Mouse (Mus musculus) ES-E14 (cell line): ENCODE results near the gene Foxp1. TPM values are rescaled to one million over a fixed set of nuclear protein-coding genes. Genes with fewer than 3 reads are reported as not detected.

Experiments used
- DNase-seq: peaks from one replicate; pipeline ENCODE4 v3.0.0-alpha.2; 2013; ENCODE audit warnings: low read depth, low spot score
- H3K27ac ChIP-seq: 2 replicates; pipeline ENCODE4 v1.5.1; 2012; ENCODE audit warnings: low read depth, mild to moderate bottlenecking, low read length, moderate library complexity, mixed read lengths; ENCODE audit not compliant: poor library complexity, insufficient read depth, severe bottlenecking
- H3K36me3 ChIP-seq: 2 replicates; pipeline ENCODE4 v1.6.1; 2012; ENCODE audit warnings: mild to moderate bottlenecking, low read length, moderate library complexity, mixed read lengths; ENCODE audit not compliant: control insufficient read depth, poor library complexity, insufficient read depth, severe bottlenecking
- H3K4me1 ChIP-seq, 2 experiments: fragments of 150-350 bp in 1 of 2; sonication (generic) in 1 of 2; 2 replicates each; pipeline ENCODE4 v1.6.1; 2012; ENCODE audit warnings: low read length in 2 of 2, mild to moderate bottlenecking in 1 of 2, mixed read lengths in 1 of 2; ENCODE audit not compliant: control insufficient read depth in 2 of 2, insufficient read depth in 2 of 2, poor library complexity in 1 of 2
- H3K4me3 ChIP-seq, 2 experiments: fragments of 150-350 bp in 1 of 2; sonication (generic) in 1 of 2; 2 replicates each; pipeline ENCODE4 v1.5.1; 2012; ENCODE audit warnings: low read length in 2 of 2, low read depth in 1 of 2, mild to moderate bottlenecking in 1 of 2, mixed read lengths in 1 of 2; ENCODE audit not compliant: insufficient read depth in 1 of 2, poor library complexity in 1 of 2, severe bottlenecking in 1 of 2
- H3K9ac ChIP-seq: 2 replicates; pipeline ENCODE4 v1.6.1; 2012; ENCODE audit warnings: low read depth, mild to moderate bottlenecking, low read length, mixed read lengths; ENCODE audit not compliant: poor library complexity, insufficient read depth, severe bottlenecking
- H3K9me3 ChIP-seq: fragments of 150-350 bp; sonication (generic); 2 replicates; pipeline ENCODE4 v1.6.1; 2012; ENCODE audit warnings: low read depth, mild to moderate bottlenecking, low read length; ENCODE audit not compliant: control insufficient read depth, insufficient read depth
- CHD2 ChIP-seq: IDR thresholded peaks from 2 replicates; pipeline ENCODE4 v1.6.1; 2014; ENCODE audit warnings: mild to moderate bottlenecking, low read depth, low read length, inconsistent platforms
- HCFC1 ChIP-seq: IDR thresholded peaks from 2 replicates; pipeline ENCODE4 v1.6.1; 2012; ENCODE audit warnings: low read length, inconsistent platforms, borderline replicate concordance; ENCODE audit not compliant: insufficient read depth
- MAFK ChIP-seq: IDR thresholded peaks from 2 replicates; pipeline ENCODE4 v1.6.1; 2014; ENCODE audit warnings: mild to moderate bottlenecking, low read depth, low read length, inconsistent platforms; ENCODE audit not compliant: insufficient read depth
- ZC3H11A ChIP-seq: IDR thresholded peaks from 2 replicates; pipeline ENCODE4 v1.6.1; 2012; ENCODE audit warnings: low read depth, mild to moderate bottlenecking, inconsistent platforms, low read length, borderline replicate concordance
- ZNF384 ChIP-seq: IDR thresholded peaks from 2 replicates; pipeline ENCODE4 v1.6.1; 2012; ENCODE audit warnings: low read depth, low read length, inconsistent platforms
- in situ Hi-C, 2 experiments: fragments of 600-800 bp; cut with MboI; formaldehyde crosslinking; loops; one replicate each; pipeline ENCODE4 v1.15.1; 2025; ENCODE audit warnings: low sequenced_read_pairs in 2 of 2, inconsistent platforms in 1 of 2; ENCODE audit not compliant: unreplicated experiment in 2 of 2
- total RNA-seq: library from RNA; depleted of rRNA; stranded (reverse); fragments of 300-350 nt; gene quantifications from 2 replicates; pipeline ENCODE4 v1.2.3, GENCODE M21; 2012

Gene Foxp1
- total RNA-seq, 1 experiment: 70.0 TPM

DNA sequence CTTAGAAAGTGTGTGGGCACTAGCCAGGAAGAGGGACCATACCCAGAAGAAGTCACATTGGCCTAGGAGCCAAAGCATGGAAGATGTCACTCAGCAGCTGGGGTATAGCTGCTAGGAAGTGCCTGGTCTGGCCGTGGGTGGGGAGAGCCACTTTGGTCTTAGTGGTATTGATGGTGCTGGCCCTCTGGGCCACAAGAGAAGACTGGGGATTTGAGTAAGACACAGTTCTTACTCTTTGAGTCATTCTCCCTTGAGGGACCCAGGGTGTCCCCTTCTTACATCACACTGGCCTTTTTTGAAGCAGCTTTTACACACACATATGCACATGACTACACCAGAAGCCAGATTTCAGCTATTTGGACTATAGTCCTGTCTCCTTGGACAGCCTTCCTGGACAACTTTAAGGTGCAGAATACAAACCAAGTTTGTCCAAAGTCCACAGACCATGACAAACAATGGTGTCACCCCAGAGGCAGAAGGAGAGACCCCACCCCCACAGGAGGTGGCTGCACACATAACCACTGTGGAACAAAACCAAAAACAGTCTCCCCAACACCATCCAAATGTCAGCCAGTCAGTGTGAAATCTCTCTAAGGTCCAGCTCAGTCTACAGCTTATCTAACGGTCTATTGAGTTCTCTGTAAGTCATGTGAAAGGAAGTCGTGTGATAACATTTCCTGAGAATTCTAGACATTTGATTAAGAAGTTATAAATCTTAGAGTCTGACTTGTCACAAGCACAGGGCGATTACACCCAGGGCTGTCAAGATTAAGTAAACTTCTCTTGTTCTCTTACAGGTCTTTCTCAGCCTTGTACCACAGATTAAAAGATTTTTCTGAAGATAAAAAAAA, 333.9 kb downstream of the Foxp1 start:
- Histone ChIP-seq H3K27ac (no peak overlapping the region), H3K36me3 (no peaks in the 10 kb centered on the region), H3K9ac (no peak overlapping the region), H3K4me1 (no peaks in the 10 kb centered on the region; a peak in 1 of 4 replicates), H3K4me3 (no peak overlapping the region), H3K9me3 (no peaks in the 10 kb centered on the region)
- no peak for DNase-seq
- TF ChIP-seq HCFC1 (no peak), CHD2 (no peak), MAFK (no peak), ZC3H11A (no peak), ZNF384 (no peak)
- in situ Hi-C loops: no loop called here

DNA sequence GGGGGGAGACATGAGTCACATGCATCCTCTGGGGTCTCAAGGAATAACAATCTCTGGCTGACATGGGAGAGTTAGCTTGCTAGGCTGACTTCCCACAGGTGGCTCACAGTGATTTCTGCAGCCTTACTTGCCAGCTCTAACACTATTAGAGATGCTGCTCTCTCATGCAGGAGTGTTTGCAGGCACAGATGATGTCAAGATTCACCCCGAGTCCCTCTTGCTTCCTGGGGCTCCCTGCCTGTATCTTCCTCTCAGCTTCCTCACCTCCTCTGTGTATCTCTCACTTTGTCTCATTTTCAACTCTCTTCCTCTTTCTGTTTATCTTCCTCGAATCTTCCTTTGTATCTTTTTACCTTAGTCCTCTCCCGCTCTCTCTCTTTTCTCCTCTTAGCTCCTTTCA, 334.6 kb downstream of the Foxp1 start:
- Histone ChIP-seq H3K36me3 (no peaks in the 10 kb centered on the region), H3K9ac (no peak overlapping the region), H3K27ac (no peak overlapping the region), H3K9me3 (no peaks in the 10 kb centered on the region), H3K4me3 (no peak overlapping the region), H3K4me1 (no peaks in the 10 kb centered on the region; a peak in 1 of 4 replicates)
- no peak for DNase-seq
- in situ Hi-C loops: no loop called here
- TF ChIP-seq CHD2 (no peak), ZNF384 (no peak), MAFK (no peak), HCFC1 (no peak), ZC3H11A (no peak)

DNA sequence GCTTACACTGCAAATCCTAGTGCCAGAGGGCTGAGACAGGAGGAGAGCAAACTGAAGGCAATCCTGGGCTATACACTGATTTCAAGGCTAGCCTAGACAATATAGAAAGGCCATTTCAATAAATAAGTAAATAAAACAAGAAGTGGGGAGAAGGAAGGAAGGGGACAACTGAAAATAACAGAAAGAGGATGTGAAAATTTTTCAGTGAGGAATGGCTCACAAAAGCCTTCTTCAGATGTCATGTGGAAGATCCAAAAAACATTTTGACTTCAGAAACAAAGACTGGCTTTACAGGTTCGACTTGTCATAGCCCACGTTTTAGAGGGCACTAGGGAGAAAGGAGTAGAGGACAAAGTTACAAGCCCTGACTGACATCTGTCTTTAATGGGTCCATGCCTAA, 335.1 kb downstream of the Foxp1 start:
- H3K27ac ChIP-seq: no peak overlapping the region
- no peak overlapping the region for H3K9ac ChIP-seq
- no peak for DNase-seq
- no peaks in the 10 kb centered on the region for H3K36me3 ChIP-seq
- H3K4me1 ChIP-seq: no peaks in the 10 kb centered on the region; a peak in 1 of 4 replicates
- TF ChIP-seq CHD2 (no peak), HCFC1 (no peak), ZNF384 (no peak), MAFK (no peak), ZC3H11A (no peak)
- H3K4me3 ChIP-seq: no peak overlapping the region
- in situ Hi-C loops: no loop called here
- no peaks in the 10 kb centered on the region for H3K9me3 ChIP-seq

DNA sequence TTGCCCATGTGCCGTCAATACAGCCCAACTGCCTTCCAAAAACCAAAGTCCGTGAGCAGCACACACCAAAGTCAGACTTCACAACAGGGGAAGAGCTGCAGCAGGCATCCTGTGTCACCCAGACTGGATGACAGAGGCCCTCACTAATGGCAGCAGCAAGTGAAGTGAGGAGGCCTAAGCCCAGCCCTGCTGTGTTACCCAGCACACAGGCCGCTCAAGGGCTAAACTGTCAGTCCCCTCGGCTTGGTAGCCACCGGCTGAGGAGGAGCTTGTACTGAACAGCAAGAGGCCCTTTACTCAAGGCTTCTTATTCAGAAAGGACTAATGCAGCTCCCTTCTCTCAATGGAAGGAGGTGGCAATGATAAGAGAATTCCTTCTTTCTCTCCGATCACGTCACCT, 336.0 kb downstream of the Foxp1 start:
- Histone ChIP-seq H3K9me3 (no peaks in the 10 kb centered on the region), H3K4me1 (no peaks in the 10 kb centered on the region; a peak in 1 of 4 replicates), H3K4me3 (no peak overlapping the region), H3K9ac (no peak overlapping the region), H3K36me3 (no peaks in the 10 kb centered on the region), H3K27ac (no peak overlapping the region)
- no peak for DNase-seq
- in situ Hi-C loops: no loop called here
- TF ChIP-seq CHD2 (no peak), MAFK (no peak), ZNF384 (no peak), ZC3H11A (no peak), HCFC1 (no peak)

DNA sequence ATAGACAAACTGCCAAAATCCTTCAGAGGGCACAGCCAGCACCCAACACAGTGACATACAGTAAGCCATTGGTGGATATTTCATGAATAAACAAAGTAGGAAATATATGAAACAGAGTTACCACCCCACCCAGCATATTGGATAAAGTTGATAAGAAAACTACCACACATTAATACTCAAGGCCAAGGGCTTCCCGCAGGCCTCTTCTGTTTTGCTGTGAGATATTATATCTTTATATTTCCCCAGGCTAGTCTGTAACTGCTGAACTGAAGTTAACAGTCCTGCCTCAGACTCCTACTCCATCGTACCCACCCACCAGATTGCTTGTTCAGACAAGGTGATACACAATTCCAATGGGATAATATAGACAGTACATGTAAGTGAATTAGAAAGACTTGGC, 336.7 kb downstream of the Foxp1 start:
- TF ChIP-seq CHD2 (no peak), ZNF384 (no peak), HCFC1 (no peak), ZC3H11A (no peak), MAFK (no peak)
- Histone ChIP-seq H3K4me3 (no peak overlapping the region), H3K4me1 (no peaks in the 10 kb centered on the region), H3K36me3 (no peaks in the 10 kb centered on the region), H3K9ac (no peak overlapping the region), H3K27ac (no peak overlapping the region), H3K9me3 (no peaks in the 10 kb centered on the region)
- DNase-seq: no peak
- in situ Hi-C loops: no loop called here
